Mouse (Mus musculus) ES-CJ7 (cell line): ENCODE data around the gene Btbd16.

ENCODE experiments used
- DNase-seq: peaks from one replicate; pipeline ENCODE4 v3.0.0; 2011; ENCODE audit warnings: low read depth, low spot score

Gene Btbd16

DNA sequence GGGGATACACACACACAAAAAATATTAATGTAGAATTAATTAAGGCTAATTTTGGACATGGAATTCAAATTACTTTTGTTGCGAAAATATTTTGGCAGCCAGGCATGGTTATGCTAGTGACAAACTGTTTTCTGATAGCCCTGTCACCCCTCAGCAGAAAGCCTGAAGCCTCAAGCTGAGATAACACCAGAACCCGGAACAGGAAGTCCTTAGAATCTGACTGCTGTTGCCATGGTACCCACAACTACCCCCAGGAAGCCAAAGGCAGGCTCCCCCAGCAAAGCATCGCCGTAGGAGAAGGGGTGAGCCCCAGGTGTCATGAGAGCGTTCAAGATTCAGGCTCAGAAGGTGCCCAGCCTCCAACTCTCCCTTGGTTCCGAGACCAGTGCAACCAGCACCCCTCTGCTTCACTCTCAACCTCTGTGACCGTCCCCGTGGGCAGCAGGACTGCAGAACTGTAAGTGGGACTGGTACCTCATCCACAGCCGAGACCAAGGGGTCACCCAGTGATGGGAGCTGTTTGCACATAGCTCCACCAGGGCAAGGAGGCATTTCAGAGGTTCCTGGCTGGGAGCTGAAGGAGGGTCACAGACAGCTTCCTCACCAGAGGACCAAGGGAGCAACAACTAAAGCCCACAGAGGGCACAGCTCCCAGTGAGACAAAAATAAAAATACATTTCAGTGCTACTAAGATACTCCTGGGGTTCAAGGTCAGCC lies at the start of gene Btbd16:
TSS of gene Btbd16 (plus strand) at position 156 of the 717 bp plus-strand sequence.
- DNase-seq, result no peak

DNA sequence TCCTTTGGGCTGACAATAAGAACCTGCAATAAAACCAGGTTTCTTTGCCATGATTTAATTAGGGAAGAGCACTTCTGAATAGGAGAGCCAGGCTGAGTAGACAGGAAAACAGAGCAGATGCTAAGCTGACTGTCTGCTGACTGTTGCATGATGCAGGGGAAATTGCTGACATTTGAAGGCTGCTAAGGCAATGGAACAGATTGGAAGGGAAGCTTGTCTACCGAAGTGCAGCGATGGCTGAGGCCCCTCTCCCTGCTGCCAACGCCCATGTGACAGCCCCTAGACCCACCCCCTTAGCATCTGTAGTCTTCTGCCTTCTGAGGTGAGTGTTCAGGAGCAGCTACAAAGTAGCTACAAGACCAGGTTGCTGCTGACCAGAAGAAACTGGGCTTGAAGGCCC lies 47.7 kb upstream of the Btbd16 start:
- no peak for DNase-seq

DNA sequence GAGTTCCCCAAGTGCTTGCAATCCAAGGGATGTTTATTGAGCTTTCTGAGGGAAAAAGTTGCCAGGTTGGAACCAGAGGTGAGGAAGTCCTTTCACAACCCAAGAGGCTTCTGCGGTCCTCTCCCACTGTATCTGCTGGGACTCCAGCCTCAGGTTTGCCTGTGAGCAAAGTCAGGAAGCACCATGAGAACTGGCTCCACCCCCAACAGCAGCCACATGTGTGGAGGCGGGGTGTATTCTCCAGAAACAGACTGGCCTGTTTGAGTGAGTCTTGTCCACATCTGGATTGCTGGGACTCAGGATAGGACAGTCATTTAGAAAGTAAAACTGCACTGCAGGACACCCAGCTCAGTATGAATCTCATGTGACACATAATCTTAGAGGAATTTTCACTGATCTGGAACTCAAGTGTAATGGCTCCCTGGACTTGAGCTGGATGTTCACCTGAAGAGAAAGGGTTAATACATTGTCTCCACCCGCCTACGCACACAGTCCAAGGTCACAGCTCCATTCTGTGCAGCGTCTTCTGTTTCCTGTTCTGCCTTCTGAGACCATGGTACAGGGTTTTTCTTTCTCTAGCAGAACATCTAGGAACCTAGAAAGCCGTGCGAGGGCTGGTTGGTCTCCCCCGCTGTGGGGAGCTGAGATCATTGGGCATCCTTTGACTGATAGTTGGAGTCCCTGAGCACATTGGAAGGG lies 47.0 kb upstream of the Btbd16 start:
- DNase-seq, result peak; percentile 16

DNA sequence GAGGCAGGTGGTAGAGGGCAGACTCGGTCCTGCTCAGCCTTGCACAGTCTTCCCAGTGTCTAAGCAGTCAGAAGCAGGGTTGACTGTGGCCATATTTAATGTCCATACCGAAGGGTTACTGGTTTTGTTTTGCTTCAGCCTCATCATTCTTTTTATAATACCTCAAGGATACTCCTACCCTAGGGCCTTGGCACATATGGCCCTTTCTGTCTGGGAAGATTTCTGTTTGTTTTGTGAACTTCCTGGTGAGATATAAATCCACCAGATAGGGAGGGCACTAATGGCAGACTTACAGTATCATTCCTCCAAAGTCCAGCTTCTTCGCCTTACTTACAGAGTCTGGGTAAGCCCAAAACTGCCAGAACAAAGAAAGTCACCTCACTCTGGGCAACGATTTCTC lies 46.3 kb upstream of the Btbd16 start:
- DNase-seq, result no peak

DNA sequence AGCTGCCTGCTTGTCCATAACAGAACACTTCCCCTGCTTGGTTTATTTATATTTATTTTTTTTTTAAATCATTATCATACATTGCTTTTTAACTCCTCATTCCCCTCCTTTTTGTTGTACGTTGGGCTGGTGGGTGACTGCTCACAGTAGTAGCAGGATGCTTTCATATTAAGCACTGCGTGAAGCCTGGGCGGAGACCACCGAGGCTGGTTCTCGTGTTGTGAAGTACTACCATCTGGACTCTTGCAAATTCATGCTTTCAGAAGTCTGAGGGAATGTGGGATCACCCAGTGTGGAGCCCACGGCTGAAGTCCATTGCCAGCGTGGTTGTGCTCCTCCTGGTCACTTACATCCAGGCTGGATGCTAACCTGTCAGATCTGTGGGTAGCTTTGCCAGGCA lies 42.1 kb upstream of the Btbd16 start:
- DNase-seq, result no peak

DNA sequence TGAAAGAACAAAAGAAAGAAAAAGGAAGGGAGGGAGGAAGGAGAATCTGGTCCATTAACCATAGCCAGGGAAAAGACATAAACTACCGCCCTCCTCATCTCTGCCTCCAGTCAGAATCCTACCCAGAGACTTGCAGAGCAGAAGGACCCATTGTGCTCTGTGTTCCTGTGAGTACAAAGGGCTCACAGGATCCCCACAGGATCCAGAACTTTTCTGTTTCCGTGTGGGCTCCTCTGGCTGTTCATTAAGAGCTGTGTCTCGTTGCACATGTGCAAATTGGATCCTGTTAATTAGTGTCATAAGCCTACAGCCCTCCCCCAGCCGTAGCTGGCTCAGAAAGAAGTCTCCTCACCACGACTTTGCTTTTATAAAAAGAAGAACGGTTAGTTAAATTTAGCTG lies 41.0 kb upstream of the Btbd16 start:
- no peak for DNase-seq

DNA sequence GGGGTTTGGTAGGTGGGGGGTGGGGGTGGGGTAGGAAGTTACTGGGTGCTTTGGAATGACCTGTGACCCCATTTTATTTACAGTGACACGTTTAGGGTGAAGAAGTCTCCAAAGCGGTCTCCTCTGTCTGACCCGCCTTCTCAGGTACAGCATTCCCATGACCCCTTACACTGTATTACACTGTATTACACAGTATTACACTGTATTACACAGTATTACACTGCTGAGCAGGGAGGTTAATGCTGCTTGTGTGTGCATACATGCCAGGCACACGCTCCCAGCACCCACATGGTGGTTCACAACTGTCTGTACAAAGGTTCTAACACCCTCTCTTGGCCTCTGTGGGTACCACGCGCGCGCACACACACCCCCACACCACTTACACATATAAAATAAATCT lies 40.4 kb upstream of the Btbd16 start:
- no peak for DNase-seq

DNA sequence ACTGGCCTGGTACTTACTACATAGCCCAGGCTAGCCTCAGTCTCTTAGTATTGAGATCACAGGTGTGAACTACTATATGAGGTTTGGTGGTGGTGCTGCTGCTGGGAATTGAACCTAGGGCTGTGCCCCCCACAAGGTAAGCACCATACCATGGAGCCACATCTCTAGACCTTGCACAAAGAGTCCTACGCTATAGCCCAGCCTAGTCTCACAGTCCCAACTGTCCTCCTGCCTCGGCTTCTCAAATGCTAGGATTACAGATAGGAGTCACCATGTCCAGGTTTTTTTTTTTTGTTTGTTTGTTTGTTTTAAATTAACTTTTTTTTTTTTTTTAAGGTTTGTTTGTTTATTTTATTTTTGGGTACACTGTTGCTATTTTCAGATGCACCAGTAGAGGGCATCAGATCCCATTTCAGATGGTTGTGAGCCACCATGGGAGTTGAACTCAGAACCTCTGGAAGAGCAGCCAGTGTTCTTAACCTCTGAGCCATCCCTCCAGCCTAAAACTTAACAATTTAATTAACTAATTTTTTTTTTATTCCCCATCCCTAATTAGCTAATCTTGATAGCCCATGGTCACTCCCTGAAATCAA lies 39.6 kb upstream of the Btbd16 start:
- no peak for DNase-seq

DNA sequence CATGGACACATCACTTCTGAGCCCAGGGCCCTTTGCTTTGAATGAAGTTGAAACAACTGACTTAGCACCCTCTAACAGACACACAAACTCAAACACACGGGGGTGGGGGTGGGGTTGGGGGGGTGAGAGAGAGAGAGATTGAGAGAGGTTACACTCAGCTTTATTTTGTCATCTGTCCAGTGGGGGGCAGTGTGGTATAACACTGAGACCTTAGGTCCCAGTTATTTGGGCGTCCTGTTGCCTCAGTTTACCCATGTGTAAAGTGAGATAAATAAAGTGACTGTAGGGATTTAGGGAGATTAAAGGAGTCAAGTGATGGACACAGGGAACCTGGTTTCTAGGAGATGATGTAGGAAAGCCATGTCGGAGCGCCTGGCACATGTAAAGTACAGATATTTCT lies 32.8 kb upstream of the Btbd16 start:
- DNase-seq, result no peak

DNA sequence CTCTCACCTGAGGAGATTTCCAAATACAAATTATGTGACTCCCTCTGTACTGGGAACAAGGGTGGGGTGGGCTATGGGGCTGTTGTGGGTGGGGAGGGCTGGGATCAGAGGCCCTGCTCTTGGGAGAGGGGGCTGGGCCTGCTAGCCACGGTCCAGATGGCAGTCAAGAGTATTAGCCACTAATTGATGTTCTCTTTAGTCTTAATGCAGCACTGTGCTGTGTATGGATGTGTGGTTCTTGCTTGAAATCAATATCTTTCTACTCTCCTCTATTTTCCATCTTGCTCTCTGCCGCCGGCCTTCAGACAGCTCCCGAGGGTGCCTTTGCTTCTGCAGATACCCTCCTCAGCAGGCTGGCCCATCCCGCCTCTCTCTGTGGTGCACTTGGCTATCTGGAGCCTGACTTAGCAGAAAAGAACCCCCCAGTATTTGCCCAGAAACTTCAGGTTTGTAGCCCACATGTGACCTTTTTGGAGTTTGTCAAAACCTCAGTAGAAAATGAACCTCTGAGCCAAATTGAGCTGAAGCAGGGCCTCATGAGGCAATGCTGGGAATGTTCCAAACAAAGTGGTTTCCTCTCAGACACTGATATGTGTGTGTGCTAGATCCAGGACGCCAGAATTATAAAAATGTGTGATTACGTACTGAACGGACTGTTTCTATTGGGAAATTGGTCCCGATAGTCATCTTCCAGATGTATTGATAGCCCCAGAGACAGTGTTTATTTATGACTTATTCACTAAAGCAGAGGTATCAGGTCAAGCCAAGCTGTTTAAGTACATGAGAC lies 30.4 kb upstream of the Btbd16 start:
- no peak for DNase-seq

DNA sequence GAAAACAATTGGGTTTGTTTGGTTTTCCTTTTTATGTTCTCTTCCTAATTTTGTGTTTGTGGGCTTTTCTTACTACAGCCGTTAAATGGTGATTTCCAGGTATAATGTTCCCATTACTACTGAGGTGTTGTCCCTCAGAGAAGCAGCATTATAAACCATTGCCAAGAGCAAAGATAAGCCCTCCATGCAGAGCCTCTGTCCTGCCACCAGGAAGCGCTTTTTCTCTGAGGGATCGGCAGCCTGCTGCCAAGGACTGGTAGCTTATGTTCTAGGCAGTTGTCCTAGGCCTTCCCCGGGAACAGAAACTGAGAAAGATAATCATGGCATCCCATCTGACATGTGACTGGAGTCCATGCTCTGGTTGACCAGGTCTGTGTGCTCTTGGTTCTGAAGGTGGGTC lies 24.7 kb upstream of the Btbd16 start:
- DNase-seq, result no peak

DNA sequence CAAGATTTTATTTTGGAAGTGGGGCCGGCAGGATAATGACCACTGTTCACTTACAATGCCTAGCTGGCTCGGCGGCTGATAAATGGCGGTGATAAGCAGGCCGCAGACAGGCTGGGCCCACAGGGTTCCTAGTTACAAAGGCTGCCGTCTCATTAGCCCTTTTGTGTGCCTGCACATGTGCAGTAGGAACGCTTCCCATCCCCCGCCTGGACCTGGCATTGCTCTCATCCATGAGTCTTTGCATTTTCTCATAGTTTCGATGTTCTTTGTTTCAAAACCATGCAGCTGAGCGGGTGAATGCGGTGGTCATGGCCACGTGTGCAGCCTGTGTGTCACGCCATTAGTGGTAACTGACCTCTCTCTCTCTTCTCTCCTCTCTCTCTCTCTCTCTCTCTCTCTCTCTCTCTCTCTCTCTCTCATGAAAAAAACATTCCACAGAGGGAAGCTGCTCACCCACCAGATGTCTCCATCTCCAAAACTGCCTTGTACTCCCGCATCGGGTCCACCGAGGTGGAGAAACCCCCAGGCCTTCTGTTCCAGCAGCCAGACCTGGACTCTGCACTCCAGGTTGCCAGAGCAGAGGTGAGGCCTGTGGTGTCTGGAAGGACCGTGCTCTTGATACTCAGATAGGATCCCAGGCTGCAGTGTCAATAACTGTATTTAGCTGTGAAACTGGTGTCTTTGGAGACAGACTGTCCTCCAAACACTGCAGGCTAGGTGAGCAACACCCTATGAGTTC lies 22.9 kb upstream of the Btbd16 start:
- peak; percentile 22 for DNase-seq

DNA sequence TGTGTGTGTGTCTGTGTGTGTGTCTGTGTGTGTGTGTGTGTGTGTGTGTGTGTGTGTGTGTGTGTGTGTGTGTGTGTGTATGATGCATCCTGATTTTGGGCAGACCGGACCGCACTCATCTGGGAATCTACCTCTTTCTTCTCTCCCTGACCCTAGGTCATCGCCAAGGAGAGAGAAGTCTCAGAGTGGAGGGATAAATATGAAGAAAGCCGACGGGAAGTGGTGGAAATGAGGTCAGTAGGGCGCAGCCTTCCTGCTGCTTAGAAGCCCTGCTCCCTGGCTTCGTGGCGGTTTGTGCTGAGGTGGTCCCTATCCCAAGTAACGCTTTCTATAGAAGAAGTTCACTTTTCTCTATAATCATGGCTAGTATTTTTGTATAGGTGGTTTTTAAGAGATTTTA lies 22.2 kb upstream of the Btbd16 start:
- DNase-seq, result no peak

DNA sequence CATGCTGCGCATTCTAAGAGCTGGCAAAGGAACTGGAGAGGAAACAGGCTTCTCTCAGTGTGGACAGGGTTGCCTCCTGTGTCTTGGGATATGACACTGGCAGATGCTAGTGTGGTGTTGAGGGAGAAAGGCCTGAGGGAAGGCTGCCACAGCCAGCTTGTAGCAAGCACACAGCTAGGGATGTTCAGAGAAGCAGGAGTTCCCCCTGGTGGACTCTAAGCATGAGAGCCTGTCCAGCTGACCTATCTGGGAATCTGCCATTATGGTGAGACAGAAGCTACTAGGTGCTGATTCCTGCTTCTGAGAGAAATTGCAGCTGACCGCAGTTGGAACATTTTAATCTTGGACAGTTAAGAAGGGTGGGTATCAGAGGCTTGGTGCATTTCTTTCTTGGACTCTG lies 19.1 kb upstream of the Btbd16 start:
- no peak for DNase-seq

DNA sequence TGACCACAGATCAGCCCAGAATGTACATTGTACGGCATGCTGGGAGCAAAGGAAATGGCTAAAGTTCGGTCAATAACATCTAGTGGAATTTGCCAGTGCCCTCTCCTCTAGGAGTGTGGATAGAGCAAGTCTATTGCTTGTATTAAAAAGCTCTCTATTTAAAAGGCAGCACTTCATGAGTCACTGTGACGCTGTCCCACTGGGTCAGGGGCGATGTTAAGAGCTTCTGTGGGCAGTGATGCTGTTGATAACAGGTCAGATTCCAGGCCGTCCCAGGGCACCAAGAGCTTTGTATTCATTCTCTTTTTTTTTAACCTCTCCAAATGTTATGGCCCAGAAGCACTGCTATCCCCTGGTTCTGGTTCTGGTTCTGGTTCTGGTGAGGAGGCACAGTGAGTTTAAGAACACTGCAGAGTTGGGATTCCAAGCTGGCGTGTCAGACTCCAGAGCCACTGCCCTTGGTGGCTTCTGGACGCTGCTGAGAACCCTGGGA lies 17.5 kb upstream of the Btbd16 start:
- DNase-seq, result no peak

DNA sequence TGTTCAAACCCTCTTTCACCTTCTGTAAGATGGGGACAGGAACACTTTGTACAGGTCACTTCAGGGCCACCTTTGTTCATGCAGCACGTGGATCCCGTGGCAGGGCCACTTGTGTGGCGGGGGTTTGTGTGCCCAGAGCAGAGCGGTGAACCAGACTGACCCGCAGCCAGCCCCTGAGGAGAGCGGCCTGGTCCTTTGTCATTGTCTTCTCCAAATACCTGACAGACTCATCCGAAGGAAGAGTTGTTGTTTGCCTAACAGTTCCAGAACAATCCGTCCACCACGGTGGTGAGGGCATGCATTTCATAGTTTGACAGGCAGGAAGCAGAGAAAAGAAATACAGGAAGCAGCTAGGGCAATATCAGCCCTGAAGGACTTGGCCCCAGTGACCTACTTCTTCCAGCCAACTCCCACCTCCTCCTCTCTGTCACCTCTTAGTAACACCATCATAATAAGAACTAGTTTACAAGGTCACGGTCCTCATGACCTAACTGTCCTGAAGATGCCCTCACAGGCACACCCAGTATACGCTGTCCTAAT lies 16.5 kb upstream of the Btbd16 start:
- DNase-seq, result no peak

DNA sequence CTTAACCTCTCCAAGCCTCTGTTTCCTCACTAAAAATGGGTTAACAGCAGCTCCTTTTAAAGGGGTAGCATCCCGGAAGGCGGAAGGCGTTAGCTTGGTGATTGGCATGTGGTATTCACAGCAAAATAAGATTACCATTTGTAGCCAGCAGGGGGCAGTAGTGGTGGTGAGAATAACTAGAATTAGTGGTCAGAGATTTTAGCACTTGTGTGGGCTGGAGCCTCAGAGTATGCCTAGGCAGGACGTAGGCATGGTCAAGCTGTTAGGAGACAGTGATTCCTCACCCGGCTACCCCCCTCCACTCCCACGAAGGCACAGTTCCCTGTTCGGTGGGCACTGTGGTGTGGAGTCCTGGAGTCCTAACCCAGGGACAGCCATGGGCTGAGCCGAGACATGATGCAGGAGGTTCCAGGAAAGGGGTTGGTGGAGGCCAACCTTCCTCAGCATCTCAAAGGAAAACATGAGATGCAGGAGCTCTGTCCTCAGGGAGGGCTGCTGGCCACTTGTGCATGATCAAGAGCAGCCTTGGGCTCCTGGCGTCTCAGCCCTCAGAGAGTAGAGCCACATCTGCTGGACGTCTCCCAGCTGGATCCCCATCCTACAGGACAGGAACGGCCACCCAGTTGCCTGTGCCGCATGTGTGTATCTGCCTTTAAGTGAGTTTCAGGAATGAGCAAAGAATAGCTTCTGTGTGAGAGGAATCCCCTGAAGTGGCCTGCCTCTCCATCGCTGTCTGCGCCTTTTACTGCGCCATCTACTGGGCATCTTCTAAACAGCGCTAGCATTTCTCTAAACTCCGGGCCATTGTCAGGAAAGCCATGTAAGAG lies 11.6 kb upstream of the Btbd16 start:
- DNase-seq, result peak; percentile 81

DNA sequence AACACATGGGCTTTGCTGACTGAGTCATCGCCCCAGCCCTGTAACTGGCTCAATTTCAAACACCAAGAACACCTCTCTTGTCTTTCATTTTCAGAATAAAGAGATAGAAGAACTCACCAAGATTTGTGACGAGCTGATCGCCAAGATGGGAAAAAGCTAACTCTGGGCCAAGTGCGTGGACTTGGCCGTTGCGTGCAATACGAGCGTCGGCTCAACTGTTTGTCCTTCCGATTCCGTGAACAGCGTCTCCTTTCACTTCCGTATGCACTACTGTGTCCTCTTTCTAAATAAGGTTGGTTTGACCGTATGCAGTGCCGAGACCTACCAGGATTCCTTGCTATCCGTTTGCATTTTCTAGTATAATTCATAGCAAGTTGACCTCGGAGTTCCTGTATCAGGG lies 9.7 kb upstream of the Btbd16 start:
- DNase-seq, result no peak

DNA sequence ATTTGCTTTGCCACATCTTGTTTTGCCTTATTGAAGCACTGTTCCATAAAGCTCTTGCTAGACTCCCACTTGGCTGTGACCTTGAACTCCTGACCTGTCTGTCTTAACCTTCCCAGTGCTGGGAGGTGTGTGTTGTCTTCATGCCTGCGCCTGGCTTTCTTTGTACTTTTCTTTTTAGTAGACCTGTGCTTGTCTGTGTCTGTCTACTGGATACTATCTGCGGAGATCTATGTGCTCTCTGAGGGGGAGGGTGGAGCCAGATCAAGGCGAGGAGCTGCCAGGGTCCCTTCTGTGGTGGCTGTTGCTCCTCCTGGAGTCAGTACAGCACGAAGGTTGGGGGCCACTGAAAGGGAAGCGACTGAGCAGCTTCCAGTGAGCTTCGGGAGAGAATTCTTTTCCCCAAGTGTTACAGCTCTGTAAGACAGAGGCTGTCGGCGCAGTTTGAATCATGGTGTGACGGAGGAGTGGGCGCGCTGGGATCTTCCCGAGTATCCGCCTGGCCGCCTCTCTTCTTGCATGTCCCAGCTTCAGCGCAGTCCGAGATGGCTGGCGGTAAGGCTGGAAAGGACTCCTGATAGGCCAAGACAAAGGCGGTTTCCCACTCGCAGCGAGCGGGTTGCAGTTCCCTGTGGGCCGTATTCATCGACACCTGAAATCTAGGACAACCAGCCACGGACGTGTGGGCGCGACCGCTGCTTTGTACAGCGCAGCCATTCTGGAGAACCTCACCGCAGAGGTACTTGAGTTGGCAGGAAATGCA lies 7.3 kb upstream of the Btbd16 start:
- DNase-seq, result peak; percentile 59

DNA sequence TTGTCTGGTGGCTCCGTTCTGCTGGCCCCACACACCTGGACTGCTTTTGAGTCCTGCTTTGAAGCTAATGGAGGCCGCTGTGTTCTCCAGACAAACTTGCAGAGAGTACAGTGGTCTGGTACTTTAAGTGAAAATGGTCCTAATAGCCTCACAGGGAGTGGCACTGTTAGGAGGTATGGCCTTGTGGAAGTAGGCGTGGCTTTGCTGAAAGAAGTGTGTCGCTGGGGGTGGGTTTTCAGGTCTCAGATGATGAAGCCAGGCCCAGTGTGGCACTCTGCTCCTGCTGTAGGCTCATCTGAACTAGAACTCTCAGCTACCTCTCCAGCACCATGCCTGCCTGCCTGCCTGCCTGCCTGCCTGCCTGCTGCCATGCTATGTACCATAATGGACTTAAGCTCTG lies 5.7 kb upstream of the Btbd16 start:
- DNase-seq, result peak; percentile 46
